Mouse (Mus musculus): ENCODE measurements around the gene Rpap1. TPM values are rescaled to one million over a fixed set of nuclear protein-coding genes. Genes with fewer than 3 reads are reported as not detected.
"Not testable (repeated sequence)": the region's sequence is repeated elsewhere in the genome, so short reads cannot be mapped to it uniquely, and the experiment has no call there.

Gene Rpap1
- polyA plus RNA-seq, 1 experiment from 2014 or later = 35.9 TPM

DNA sequence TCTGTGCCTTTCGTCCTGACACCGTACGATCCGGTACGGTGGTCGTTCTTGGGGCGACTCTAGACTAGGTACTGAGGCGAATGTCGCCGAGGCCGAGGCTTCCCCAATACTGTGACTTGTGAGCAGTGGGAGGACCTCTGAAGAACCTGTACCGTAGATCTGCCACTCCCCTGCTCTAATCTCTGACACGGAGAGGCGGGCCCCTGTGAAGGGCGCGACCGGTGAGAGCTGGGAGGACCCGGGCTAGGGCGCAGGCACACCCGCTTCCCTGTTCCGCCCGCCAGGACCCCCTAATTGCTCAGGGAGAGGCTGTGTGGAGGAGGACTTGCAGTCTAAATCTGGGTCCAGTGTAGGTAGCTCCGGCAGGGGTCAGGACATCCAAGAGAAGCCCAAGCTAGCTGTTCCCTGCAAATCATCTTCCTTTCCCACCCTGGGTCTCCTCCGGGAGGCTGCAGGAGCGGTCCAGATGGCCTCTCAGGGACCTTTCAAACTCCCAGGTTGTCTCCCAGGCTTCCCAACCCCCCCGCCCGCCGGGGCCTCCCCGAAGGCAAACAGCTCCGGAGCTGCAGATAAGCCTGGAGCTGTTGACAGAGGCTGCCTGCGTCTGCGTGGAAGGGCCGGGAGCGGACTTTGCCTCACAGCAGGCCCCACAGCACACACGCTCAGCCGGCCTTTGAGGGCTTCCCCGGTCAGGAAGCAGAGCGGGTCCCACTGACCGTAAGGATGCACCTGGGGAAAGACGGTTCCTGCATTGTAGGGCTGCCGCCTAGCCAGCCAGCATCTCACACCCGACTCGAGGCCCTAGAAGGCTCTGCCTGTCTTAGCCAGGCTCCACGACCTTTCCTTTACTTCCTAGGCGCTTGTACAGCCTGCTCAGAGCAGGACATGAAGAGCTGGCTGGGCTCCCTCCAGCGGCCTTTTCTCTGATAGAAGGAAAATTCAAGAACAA, 42.9 kb downstream of the Rpap1 start:
- 2% methylated on average over 46 of the region's 46 CpGs for WGBS
- no peaks in the 10 kb centered on the region for H3K36me3 ChIP-seq
- H3K27ac ChIP-seq (replicated peaks) = no peak overlapping the region
- H3K9ac ChIP-seq (replicated peaks) = 0 out of 2 replicates have a peak overlapping the region, but pooled peaks have one; percentile 31
- peak overlapping the region; percentile 21 for H3K4me3 ChIP-seq
- H3K4me1 ChIP-seq = peaks cover 38% of the 10 kb centered on the region
- peak overlapping the region; percentile 46 for H3K4me2 ChIP-seq (replicated peaks)
- no peak for ATAC-seq (ENCODE audit: low FRiP score, low read depth)
- H3K9me3 ChIP-seq = no peaks in the 10 kb centered on the region
- H3K27me3 ChIP-seq = peaks cover 76% of the 10 kb centered on the region

DNA sequence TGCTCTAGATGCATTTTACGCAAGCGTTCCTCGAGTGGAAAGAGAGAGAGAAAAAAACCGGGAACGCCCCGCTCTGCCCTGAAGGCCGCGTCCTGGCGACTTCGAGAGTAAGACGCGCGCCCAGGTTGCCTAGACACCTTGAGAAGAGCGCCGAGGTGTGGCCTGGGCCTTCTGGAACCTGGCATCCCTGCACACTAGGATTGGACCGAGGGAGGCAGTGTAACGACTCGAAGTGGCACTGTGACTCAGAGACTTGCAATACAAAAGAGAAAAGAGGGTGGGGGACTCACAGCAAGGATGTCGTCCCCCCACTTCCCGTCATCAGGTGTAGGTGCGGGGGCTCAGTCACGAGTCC, 43.6 kb downstream of the Rpap1 start:
- Histone ChIP-seq H3K27me3 (peaks cover 74% of the 10 kb centered on the region), H3K4me1 (peaks cover 38% of the 10 kb centered on the region), H3K9me3 (no peaks in the 10 kb centered on the region), H3K27ac (replicated peaks) (no peak overlapping the region), H3K4me2 (replicated peaks) (peak overlapping the region; percentile 46), H3K36me3 (no peaks in the 10 kb centered on the region), H3K9ac (replicated peaks) (no peak overlapping the region), H3K4me3 (peak overlapping the region; percentile 21)
- 6% methylated on average over 22 of the region's 22 CpGs for WGBS
- no peak for ATAC-seq (ENCODE audit: low FRiP score, low read depth)

DNA sequence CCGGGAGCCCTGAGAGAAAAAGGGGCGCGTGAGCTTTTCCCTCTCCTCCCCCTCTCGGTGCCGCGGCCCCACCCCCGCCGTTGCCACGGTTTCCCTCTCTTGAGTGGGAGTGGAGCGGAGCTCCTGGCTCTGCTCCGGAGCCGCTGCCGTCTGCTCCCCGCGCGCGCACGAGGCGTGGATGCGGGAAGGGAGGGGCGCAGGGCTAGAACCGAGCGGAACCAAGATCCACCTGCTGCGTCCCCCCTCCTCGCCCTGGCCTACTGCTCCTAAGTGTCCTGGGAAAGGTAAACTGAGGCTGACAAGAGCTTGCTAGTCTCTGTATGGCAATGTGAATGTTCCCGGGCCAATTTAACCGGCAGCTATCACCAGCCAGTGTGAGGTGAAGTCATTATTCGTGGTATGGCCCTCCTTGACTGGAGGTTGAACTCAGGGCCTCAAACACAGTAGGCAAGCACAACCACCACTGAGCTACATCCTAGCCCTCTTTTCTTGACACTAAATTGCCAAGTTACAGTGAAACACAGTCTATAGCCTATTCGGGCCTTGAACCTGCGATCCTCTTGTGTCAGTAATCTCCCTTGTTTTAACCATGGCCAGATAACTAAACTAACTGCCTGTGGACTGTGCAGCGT, 44.0 kb downstream of the Rpap1 start:
- Histone ChIP-seq H3K9ac (replicated peaks) (no peak overlapping the region; the same call in 1 of the 2 replicates), H3K4me1 (peaks cover 38% of the 10 kb centered on the region), H3K27ac (replicated peaks) (no peak overlapping the region), H3K4me2 (replicated peaks) (peak overlapping the region; percentile 98), H3K4me3 (peak overlapping the region; percentile 66), H3K36me3 (no peaks in the 10 kb centered on the region), H3K9me3 (no peaks in the 10 kb centered on the region), H3K27me3 (peaks cover 78% of the 10 kb centered on the region)
- ATAC-seq (ENCODE audit: low FRiP score, low read depth) = no peak
- 9% methylated on average over 17 of the region's 31 CpGs for WGBS

DNA sequence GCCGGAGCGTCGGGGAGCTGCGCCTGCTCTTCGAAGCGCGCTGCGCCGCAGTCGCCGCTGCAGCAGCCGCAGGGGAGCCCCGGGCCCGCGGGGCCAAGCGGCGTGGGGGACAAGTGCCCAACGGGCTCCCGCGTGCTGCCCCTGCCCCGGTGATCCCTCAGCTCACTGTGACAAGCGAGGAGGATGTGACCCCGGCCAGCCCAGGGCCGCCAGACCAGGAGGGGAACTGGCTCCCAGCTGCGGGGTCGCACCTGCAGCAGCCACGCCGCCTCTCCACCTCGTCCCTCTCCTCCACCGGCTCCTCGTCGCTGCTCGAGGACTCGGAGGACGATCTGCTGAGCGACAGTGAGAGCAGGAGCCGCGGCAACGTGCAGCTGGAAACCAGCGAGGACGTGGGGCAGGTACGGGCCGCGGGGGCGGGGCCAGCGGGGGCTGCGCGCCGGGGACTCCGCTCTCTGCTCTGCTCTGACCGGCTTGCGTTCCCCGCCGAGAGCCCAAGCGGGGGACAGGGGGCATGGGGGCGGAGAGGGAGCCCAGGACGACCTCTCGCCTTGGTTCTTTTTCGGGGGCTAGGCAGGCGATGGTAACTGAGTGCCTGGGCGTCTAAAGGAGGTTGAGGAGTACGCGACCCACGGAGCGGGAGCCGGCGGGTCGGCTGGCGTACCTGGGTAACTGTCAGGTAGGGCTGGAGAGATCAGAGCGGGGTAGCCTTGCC, 44.7 kb downstream of the Rpap1 start:
- H3K27ac ChIP-seq (replicated peaks) = no peak overlapping the region
- peak overlapping the region; percentile 66 for H3K4me3 ChIP-seq
- ATAC-seq (ENCODE audit: low FRiP score, low read depth) = peak; percentile 62
- H3K9me3 ChIP-seq = no peaks in the 10 kb centered on the region
- H3K4me1 ChIP-seq = peaks cover 38% of the 10 kb centered on the region
- peaks cover 80% of the 10 kb centered on the region for H3K27me3 ChIP-seq
- H3K36me3 ChIP-seq = no peaks in the 10 kb centered on the region
- peak overlapping the region; percentile 98 for H3K4me2 ChIP-seq (replicated peaks)
- WGBS = under 1% methylated on average over 70 of the region's 70 CpGs
- H3K9ac ChIP-seq (replicated peaks) = peak overlapping the region; percentile 59

DNA sequence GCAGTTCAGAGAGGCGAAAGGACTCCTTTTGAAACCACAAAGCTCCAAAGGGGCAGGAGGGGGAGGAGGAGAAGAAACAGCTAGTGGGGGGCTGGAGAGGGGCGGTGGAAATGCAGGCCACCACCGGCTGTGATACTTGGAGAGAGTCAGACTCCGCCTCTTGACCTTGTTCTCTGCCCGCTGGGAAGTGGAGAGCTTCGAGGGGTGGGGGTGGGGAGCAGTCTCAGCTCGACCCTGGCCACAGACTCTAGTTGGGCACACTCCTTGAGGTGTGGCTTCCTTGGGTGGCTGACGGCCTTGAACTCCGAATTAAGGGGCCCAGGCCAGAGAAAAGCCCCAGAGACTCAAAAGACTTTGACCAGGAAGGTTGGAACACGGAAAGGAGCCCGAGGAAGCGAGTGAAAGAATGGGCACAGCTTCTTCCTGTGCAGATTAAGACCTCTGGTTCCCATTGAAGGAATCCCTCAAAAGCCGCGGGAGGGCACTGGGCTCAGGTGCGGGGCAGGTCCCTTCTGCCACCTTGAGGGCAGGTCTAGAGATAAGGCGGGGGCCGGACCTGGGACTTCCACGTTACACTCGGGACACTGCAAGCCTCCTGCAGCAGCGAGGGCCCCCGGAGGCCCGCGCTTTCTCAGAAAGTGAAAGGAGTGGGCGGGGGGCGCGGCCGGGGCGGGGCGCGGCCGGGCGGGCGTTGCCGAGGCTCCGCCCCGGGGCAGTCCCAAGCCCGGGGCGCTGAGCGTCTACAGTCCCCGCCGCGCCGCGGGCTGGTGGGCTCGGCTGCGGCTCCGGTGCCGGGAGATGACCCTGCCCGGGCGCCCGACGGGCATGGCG, 45.5 kb downstream of the Rpap1 start, which contains the start of gene Itpka:
Itpka (plus strand) TSS at position 757 of the 831 bp plus-strand sequence.
- peak within 1 kb of the TSS; percentile 31 for H3K27ac ChIP-seq (replicated peaks)
- under 1% methylated on average over 45 of the region's 53 CpGs for WGBS
- ATAC-seq (ENCODE audit: low FRiP score, low read depth) = peak; percentile 81
- H3K4me1 ChIP-seq = peaks cover 41% of the 10 kb centered on the region
- peaks cover 88% of the 10 kb centered on the region for H3K27me3 ChIP-seq
- no peaks in the 10 kb centered on the region for H3K36me3 ChIP-seq
- H3K4me3 ChIP-seq = peak within 1 kb of the TSS; percentile 66
- H3K4me2 ChIP-seq (replicated peaks) = peak within 1 kb of the TSS; percentile 98
- H3K9ac ChIP-seq (replicated peaks) = peak within 1 kb of the TSS; percentile 59
- no peaks in the 10 kb centered on the region for H3K9me3 ChIP-seq

DNA sequence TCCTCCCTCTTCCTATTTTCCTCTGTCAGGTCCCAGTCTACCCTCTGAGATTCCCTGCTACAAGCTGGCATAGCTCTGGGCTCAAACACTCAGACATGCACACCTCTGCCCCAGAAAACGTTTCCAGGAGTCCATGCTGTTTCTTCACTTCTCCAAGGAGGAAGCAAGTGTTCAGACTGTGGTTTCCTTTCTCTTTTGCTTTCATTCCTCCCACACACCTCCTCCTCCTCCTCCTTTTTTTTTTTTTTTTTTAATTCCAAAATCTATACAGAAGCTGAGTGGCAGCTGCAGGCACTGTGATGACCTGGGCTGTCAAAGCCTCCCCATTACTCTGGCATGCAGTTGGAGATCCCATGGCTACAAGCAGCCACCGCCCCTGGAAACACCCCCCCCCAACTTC, 46.8 kb downstream of the Rpap1 start:
- Histone ChIP-seq H3K4me1 (peaks cover 41% of the 10 kb centered on the region), H3K9me3 (no peaks in the 10 kb centered on the region), H3K9ac (replicated peaks) (no peak overlapping the region), H3K4me2 (replicated peaks) (no peak overlapping the region), H3K27me3 (peaks cover 82% of the 10 kb centered on the region), H3K4me3 (no peak overlapping the region), H3K27ac (replicated peaks) (no peak overlapping the region), H3K36me3 (0 out of 2 replicates have a peak, but pooled peaks cover 2% of the 10 kb centered on the region)
- ATAC-seq (ENCODE audit: low FRiP score, low read depth) = no peak
- WGBS = 18% methylated on average over 2 of the region's 2 CpGs

DNA sequence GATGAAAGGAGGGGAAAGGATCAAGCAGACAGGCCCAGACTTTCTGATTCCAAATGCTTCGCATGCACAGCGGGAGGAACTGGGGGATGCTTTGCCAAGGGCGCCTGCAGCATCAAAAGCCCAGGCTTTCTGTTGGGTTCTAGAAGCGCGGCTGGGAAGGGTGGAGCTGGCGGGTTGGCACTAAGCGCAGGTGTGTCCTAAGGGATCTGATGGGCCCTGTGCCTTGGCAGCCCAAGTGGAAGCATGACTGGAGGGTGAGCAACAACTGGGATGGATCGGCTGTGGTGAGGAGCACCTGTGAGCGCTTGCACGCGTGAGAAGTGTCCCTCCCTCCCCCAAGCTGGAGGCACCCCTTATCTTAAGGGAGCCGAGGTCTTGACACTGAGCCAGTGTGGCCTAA, 50.2 kb downstream of the Rpap1 start:
- Histone ChIP-seq H3K9ac (replicated peaks) (no peak overlapping the region), H3K27ac (replicated peaks) (no peak overlapping the region), H3K27me3 (peaks cover 48% of the 10 kb centered on the region), H3K4me2 (replicated peaks) (no peak overlapping the region), H3K36me3 (peaks cover 37% of the 10 kb centered on the region), H3K4me3 (no peak overlapping the region), H3K4me1 (peaks cover 16% of the 10 kb centered on the region), H3K9me3 (no peaks in the 10 kb centered on the region)
- no peak for ATAC-seq (ENCODE audit: low FRiP score, low read depth)
- WGBS = 31% methylated on average over 12 of the region's 12 CpGs

DNA sequence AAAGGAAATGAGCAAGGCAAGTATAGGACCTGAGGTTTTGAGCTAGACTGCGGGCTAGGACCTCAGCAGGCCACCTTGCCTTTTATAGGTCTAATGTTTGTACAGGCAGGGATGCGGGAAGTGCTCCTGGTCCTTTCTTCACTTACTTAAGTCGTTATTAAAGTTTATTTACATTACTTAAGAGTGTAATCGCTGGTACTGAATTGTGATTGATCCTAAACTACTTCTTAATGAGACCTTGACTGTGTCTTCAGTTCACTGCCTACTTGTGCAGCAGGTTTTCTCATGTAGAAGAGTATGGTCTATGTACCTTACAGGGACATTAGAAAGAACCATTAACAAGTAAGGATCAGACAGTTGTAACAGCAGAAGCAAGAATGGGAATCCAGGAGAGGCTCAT, 56.6 kb downstream of the Rpap1 start:
- H3K27me3 ChIP-seq = no peaks in the 10 kb centered on the region
- H3K4me3 ChIP-seq = no peak overlapping the region
- no peaks in the 10 kb centered on the region for H3K4me1 ChIP-seq
- H3K36me3 ChIP-seq = peaks cover 100% of the 10 kb centered on the region
- no peak for ATAC-seq (ENCODE audit: low FRiP score, low read depth)
- H3K4me2 ChIP-seq (replicated peaks) = no peak overlapping the region
- H3K9me3 ChIP-seq = no peaks in the 10 kb centered on the region
- H3K9ac ChIP-seq (replicated peaks) = no peak overlapping the region
- 90% methylated on average over 4 of the region's 4 CpGs for WGBS
- no peak overlapping the region for H3K27ac ChIP-seq (replicated peaks)

DNA sequence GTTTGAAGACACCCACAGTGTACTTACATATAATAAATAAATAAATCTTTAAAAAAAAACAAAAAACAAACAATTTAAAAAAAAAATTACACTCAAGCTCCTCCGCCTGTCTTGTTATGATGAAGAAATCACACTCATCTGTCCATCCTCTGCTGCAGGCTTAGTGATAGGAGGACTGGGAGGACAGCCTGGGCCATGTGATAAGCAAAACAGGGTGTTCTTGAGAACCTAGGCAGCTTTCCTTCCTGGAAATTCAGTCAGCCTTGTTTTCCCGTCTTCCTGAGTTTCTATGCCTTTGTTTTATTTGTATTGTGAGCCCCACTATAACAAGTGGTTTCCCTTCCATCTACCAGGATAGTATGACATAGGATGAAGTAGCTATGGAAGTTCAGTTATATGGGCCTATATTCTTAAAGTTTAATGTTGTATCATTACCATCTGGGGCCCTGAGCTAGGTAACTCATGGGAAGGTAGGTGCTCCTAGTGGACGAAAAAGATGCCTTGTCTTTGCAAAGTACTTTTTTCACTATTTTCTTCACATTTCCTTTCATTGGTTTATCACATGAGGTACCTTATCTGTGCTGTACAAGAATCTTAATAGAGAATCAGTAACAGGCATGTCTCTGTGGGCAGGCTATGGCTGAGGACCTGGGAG, 59.4 kb downstream of the Rpap1 start:
- H3K27ac ChIP-seq (replicated peaks) = no peak overlapping the region
- WGBS = 93% methylated on average over 3 of the region's 3 CpGs
- ATAC-seq (ENCODE audit: low FRiP score, low read depth) = no peak
- no peaks in the 10 kb centered on the region for H3K9me3 ChIP-seq
- no peak overlapping the region for H3K4me3 ChIP-seq
- peaks cover 96% of the 10 kb centered on the region for H3K36me3 ChIP-seq
- H3K9ac ChIP-seq (replicated peaks) = no peak overlapping the region
- no peaks in the 10 kb centered on the region for H3K4me1 ChIP-seq
- no peak overlapping the region for H3K4me2 ChIP-seq (replicated peaks)
- H3K27me3 ChIP-seq = no peaks in the 10 kb centered on the region

DNA sequence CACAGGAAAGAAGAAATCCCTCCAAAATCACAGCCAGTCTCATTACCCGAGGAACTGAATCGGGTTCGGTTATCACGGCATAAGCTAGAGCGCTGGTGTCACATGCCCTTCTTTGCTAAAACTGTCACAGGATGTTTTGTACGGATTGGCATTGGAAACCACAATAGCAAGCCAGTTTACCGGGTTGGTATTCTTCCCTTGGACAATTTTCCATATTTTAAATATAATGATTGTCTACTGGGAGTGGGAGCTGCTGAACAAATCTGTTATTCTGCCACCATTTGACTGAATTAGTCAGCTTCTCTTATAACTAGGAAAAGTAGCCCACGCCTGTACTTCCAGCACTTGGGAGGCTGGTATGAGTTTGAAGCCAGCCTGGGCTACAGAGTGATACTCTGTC, 66.3 kb downstream of the Rpap1 start:
- Histone ChIP-seq H3K4me2 (replicated peaks) (no peak overlapping the region), H3K27ac (replicated peaks) (no peak overlapping the region), H3K9me3 (no peaks in the 10 kb centered on the region), H3K36me3 (peaks cover 91% of the 10 kb centered on the region), H3K27me3 (no peaks in the 10 kb centered on the region), H3K4me3 (no peak overlapping the region), H3K4me1 (no peaks in the 10 kb centered on the region), H3K9ac (replicated peaks) (no peak overlapping the region)
- 96% methylated on average over 8 of the region's 8 CpGs for WGBS
- no peak for ATAC-seq (ENCODE audit: low FRiP score, low read depth)

DNA sequence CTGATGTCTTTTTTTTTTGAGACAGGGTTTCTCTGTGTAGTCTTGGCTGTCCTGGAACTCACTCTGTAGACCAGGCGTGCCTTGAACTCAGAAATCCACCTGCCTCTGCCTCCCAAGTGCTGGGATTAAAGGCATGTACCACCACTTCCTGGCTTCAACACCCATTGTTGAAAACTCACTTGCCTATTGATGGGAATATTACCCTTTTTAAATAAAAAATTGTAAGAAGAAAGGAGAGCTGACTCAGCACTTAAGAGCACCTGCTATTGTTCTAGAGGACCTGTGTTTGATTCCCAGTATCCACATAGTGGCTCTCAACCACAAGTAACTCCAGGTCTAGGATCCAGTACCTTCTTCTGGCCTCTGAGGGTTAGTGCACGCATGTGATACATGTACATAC, 71.5 kb downstream of the Rpap1 start:
- H3K9ac ChIP-seq (replicated peaks); ATAC-seq (ENCODE audit: low FRiP score, low read depth); H3K4me1 ChIP-seq; H3K4me2 ChIP-seq (replicated peaks); H3K27me3 ChIP-seq; H3K27ac ChIP-seq (replicated peaks); H3K9me3 ChIP-seq; H3K4me3 ChIP-seq: not testable (repeated sequence)
- 94% methylated on average over 2 of the region's 2 CpGs for WGBS
- H3K36me3 ChIP-seq = peaks cover 80% of the 10 kb centered on the region

Measured in midbrain, embryonic 12.5 days (tissue).